Mouse (Mus musculus) liver, adult (tissue): ENCODE data around the gene Glt8d1.

ENCODE experiments used
- GATA4 ChIP-seq: IDR thresholded peaks from 2 replicates; pipeline ENCODE4 v1.6.1; 2014; ENCODE audit warnings: mild to moderate bottlenecking, low read length; ENCODE audit not compliant: insufficient replicate concordance

Gene Glt8d1

DNA sequence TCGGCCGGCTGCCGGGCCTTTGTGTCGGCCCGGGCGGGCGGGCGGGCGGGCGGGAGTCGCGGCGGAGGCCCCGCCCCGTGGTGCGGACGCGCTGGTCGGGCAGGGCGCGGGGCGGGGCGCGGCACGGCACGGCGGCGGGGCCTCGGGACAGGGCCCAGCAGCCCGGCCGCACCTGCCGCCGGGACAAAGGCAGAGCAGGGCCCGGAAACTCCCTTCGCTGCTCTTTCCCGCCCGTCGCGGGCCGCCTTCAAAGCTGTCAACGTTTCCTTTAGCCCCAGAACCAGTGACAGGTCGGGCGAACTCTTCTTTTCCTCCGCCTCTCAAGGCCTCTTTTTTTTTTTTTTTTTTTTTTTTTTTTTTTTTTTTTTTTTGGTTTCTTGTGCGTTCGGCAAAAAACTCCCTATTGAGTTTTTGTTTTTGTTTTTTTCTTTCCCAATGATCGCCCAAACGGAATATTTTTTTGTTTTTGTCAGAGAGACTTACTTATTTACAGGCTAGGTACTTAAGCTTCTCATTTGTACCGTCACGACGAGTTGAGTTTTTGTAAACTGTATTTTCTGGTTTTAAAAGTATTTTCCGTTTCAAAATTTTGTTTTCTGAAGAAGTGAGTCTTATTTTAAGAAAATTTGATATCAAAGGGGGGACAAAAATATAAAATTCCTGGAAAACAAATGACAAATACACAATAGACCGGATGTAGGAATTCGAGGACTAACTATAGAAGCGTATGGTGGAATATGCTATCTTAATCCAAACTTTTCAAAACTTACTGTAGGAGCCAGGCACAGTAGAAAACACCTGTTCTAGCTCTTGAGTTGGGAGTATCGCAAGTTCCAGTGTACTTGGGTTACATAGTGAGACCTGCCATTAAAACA lies 18.4 kb downstream of the Glt8d1 start:
- no peak for TF ChIP-seq GATA4

DNA sequence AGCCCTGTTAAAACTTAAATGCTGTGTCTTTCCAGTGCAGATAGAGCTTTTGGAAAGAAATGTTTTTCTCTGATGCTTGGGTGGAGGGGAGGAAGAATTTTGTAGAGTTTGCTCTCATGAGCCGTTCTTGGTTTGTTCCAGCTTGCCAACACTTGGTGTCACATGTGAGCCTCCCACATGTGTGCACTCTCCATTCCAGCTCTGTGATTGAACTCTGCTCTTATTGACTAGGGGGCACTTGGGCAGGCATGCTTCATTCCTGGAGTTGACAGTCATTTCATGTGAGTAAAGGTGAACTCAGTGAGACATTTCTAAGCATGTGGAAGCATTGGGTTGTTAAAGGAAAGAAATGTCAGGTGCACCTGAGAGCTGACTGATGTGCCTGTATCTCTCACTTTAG lies 21.4 kb downstream of the Glt8d1 start:
- no peak for TF ChIP-seq GATA4

DNA sequence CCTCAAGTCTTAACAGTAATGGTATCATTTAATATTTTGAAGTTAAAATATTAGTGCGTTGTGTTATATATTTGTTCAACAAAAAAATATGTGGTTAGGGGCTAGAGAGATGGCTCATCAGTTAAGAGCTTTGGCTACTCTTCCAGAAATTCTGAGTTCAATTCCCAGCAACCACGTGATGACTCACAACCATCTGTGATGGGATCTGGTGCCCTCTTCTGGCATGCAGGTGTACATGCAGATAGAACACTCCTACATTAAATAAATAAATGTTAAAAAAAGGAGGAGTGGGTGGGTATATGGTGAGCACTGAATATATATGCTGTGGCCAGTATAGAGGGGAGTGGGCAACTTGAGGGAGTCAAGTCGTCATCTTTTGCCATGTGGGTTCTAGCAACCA lies 24.6 kb downstream of the Glt8d1 start:
- no peak for TF ChIP-seq GATA4

DNA sequence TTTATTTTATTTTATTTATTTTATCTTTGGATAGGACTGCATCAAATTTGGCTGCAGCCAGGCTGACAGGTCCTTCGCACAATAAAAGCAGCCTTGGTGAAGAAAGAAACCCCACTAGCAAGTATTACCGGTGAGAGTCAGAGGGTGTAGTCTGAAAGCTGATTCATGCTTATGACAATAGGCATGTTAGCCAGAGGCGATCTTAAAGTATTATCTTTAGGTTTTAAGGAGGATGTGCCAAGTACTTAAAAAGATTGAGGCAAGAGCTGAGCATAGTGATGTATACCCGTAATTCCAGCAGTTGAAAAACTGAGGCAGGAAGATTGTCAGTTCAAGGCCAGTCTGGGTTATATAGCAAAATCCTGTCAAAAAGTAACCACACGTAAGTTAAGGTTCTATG lies 44.1 kb downstream of the Glt8d1 start:
- no peak for TF ChIP-seq GATA4

DNA sequence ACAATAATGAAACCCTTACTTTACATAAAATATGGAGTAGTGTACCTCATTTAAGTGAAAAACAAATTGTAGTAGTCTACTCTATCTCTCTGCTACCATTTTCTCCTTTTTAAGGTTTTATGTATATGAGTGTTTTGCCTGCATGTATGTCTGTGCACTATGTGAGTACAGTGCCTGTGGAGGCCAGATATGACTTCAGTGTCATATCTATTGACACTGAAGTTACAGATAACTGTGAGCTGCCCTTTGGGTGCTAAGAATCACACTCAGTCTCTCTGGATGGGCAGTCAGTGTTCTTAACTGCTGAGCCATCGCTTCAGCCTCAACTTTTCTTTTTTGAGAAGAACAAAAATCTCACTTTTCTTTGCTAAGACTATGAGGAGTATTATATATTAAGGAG lies 44.6 kb downstream of the Glt8d1 start:
- no peak for TF ChIP-seq GATA4
